Mouse (Mus musculus) regulatory T cell (primary cell): ENCODE measurements at regions not wholly inside any gene's neighbourhood (a gene's known extent, or its start where the extent isn't known, plus 50 kb on each side); places are given as distances from the start of the nearest gene placed in this dataset.

Experiments
- in situ Hi-C: fragments of 300-600 bp; cut with MboI, MseI; formaldehyde crosslinking; loops from one replicate; pipeline ENCODE4 v1.15.1; 2025; ENCODE audit warnings: high pct_unique_total_duplicates

- in situ Hi-C loops, result loop anchor here (5.0 kb wide), 1 partner anchor 104 kb away; no protein-coding TSS in a partner anchor
Measured at GRCm38 (mm10) chr5:83091483-83091882, 263.5 kb downstream of the Tecrl start.

DNA sequence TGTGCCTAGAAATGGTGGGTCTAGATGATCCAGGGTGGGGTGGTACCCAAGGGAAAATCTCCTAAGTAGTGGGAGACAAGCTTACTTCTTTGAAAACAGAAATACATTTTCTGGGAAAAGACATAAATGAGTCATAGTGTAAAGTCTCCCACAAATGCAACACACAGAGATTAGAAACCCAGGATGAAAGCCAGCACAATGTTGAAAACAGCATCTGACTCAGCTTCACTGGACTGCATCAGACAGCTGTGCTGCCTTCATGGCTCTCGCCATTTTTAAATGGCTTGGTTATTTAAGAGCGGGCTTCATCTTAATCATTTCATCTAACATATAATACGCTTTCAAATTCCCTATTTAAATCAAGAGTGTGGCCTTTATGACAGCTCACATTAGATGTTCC, 300.2 kb downstream of the Tecrl start:
- in situ Hi-C loops, result no loop called here

DNA sequence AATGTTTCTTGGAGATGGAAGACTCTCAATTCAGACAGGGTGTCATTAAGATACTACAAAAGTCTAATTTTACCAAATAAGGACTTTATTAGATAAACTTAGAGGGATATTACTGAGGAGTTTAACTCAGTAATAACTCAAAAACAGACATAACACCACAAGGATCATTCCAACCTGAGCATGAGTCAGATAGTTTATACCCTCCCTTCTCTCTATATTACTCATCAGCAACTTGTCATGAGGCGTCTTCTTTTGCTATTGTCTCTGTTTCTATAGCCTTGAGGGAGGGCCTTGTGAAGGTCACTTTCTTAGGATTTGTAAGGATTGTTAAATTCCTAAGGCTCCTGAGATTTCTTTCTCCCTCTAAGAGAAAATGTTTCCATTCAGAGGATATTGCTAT, 307.8 kb downstream of the Tecrl start:
- in situ Hi-C loops, result no loop called here

GRCm38 (mm10) chr5:83029703-83030102, 325.3 kb downstream of the Tecrl start:
- in situ Hi-C loops, result no loop called here

GRCm38 (mm10) chr5:83006038-83006437, 349.0 kb downstream of the Tecrl start:
- in situ Hi-C loops, result no loop called here

GRCm38 (mm10) chr5:82989056-82989455, 365.9 kb downstream of the Tecrl start:
- in situ Hi-C loops, result loop anchor here (5.0 kb wide), 1 partner anchor 103 kb away; no protein-coding TSS in a partner anchor

DNA sequence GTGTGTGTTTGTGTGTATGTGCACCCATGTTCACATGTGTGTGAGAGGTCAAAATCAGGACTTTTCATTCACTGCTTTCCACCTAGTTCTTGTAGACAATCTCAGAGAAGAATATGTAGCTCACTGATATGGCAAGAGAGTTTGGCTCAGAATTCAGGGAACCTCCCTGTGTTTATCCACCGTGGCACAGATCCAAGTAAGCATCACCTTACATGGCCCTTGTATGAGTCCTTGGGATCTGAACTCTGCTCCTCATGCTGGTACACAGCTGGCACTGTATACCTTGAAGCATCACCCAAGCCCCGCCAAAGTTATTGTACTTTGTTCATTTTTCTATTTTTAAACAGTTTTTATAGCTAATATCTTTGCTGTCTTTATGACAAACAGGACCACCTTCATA, 385.7 kb downstream of the Tecrl start:
- in situ Hi-C loops, result no loop called here

DNA sequence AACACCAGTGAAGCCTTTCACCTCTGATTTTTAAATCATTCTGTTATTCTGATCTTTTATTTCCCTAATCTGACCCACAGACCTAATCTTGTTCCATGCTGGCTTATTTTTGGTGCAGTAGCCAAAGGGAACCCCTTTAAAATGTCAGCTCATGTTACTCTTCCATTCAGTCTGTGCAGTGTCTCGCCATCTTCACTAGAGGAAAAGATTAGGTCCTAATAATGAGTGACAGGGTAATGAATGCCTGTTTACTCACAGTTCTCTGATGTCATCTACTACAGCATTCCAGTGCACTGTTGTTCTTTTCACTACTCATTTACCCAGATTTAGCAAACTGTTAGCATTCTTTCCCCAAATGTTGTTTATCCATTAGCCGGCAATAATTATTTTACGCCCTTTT, 388.2 kb downstream of the Tecrl start:
- in situ Hi-C loops, result no loop called here

DNA sequence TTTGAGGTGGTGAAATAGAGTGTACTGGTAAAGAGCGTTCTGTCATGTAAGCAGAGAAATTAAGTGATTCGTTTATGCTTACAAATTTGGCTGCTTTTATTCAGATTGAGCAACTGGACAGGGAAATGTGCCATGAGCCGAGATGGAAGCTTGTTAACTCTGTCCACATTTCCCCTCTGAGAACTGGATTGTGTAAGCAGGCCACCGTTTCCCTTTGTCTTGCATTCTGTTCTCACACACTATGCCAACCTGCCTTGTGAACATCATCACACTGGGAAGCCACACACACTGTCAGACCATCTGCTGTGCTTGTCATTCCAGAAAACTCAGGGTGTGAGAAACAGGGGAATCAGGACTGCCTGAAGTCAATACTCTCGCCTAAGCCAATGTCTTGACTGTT, 388.8 kb downstream of the Tecrl start:
- in situ Hi-C loops, result no loop called here

GRCm38 (mm10) chr5:82964513-82964912, 390.5 kb downstream of the Tecrl start:
- in situ Hi-C loops, result no loop called here

- in situ Hi-C loops, result no loop called here
Measured at GRCm38 (mm10) chr5:82956012-82956411, 399.0 kb downstream of the Tecrl start.

DNA sequence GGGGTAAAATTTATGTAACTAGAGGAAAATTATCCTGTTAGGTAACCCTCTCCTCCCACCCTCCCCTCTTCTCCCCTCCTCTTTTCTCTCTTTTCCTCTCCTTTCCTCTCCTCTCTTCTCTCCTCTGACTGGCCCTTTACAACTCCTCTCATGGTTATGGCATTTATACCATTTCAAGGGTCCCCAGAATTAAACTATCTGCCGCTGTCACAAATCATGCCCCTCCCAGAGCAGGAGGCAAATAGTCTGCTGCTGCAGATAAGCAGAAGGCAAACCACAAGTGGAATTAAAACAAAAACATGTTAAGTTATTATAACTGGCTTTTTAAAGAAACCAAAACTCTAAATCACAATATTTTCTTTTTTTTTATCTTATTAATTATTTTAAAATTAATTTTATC, 407.9 kb downstream of the Tecrl start:
- in situ Hi-C loops, result no loop called here

GRCm38 (mm10) chr5:82939786-82940185, 415.2 kb downstream of the Tecrl start:
- in situ Hi-C loops, result no loop called here

DNA sequence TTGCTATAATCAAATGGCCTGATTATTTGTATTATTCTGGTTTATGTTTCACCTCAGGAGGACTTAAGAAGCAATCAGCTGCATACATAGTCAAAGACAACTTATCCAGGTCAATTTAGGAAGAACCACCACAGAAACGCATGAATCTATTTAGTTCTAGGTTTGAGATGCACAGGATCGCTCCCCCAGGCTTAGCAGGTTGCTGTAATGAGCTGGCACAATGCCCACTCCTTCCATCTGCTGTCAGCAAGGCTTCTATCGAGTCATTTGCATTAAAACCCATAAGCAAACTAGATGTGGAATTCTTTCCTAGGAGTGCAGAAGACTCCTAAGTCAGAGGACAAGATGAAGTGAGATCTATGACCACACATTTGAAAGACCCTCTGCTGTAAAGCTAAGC, 455.6 kb downstream of the Tecrl start:
- in situ Hi-C loops, result no loop called here

DNA sequence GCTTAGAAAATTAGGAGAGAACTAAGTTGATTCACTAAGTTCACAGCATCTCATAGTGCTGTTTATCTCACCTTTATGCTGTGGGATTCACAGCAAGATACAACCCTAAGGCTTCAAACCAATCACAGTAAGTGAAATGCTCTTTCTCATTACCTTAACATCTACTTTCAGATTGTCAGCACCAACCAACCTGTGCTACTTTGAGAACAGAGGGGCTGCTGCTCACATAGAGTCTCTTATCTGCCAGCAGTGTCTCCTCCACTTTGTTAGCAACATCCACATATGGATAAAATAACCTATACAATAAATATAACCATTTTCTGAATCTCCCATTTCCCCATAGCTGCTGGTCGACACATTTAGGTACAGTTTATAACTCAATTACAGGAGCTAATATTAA, 456.1 kb downstream of the Tecrl start:
- in situ Hi-C loops, result no loop called here

GRCm38 (mm10) chr5:82898389-82898788, 456.6 kb downstream of the Tecrl start:
- in situ Hi-C loops, result no loop called here

- in situ Hi-C loops, result no loop called here
Measured at GRCm38 (mm10) chr5:82869264-82869663, 485.7 kb downstream of the Tecrl start.

DNA sequence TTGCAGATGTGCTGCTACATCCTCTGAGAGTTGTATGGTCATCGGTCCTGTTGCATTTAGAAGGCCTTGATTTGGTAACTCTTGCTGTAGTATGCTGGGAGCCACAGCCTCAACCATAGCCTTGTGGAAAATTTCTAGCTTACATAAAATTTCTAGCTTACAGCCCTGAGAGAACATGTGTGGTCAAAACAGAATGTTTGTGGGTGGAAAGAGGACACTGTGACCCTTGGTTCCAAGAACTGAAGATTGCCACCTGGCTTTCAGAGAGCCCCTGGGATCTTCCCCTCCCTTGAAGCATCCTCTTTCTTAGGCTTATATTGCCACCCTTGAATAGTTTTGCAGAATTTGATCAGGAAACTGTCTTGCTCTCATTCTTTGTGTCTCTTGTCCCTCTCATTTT, 490.6 kb downstream of the Tecrl start:
- in situ Hi-C loops, result no loop called here

- in situ Hi-C loops, result no loop called here
Measured at GRCm38 (mm10) chr5:82825327-82825726, 529.7 kb downstream of the Tecrl start.

DNA sequence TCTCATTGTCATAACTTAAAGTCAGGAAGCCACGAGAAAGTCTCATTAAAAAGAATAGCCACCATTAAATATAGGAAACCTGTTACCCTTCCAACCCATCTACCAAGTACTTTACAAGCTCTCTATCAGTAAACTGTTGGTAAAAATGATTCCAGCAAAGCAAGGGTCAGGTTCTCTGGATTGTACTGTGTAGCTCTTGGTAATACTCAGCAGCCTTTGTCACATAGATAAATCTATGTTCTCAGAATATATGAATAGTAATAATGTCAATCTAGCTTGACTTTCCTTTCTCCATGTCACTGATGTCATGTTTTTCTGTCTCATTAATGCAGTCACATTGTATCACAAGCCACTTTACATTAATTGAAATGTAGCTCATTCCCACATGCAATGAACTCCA, 561.8 kb downstream of the Tecrl start:
- in situ Hi-C loops, result no loop called here
